Comparison of ENCODE assay signal across 16 mouse cellular contexts in genomic region chr11:50197500-50197899, GRCm38 (mm10).
"Had no signal": no experiment of that assay in that cellular context is flagged by ENCODE, and none has a peak within 500 bp of the region (broad histone marks: within the 10 kb centered on the region; RNA-seq: fewer than 3 reads in every experiment).

No protein-coding gene starts in this region.

- H3K4me1 ChIP-seq: midbrain, embryonic 12.5 days; midbrain, embryonic 15.5 days; neural tube, embryonic 13.5 days had no signal

- H3K4me3 ChIP-seq: left cerebral cortex, adult 2 months; midbrain, embryonic 12.5 days; midbrain, embryonic 15.5 days; neural tube, embryonic 13.5 days had no signal

- H3K27ac ChIP-seq: left cerebral cortex, adult 2 months; liver, embryonic 14.5 days; macrophage; midbrain, embryonic 12.5 days; midbrain, embryonic 15.5 days; neural tube, embryonic 13.5 days had no signal

- H3K9ac ChIP-seq: liver, embryonic 14.5 days; midbrain, embryonic 12.5 days; midbrain, embryonic 15.5 days; neural tube, embryonic 13.5 days had no signal

- H3K4me2 ChIP-seq: midbrain, embryonic 12.5 days; midbrain, embryonic 15.5 days; neural tube, embryonic 13.5 days had no signal

- ATAC-seq: midbrain, embryonic 15.5 days had no signal

- DNase-seq: kidney, adult 18-20 months; kidney, postnatal 14 days; layer of hippocampus, postnatal 36 days; lung, adult 2 months; lung, postnatal 14 days; retina, postnatal 1 day; right cerebral cortex, postnatal 25 days; thymus, adult 2 months; thymus, postnatal 14 days; thymus, postnatal 4 days had no signal

- H3K27me3 ChIP-seq: midbrain, embryonic 12.5 days; midbrain, embryonic 15.5 days; neural tube, embryonic 13.5 days had no signal

- H3K9me3 ChIP-seq: midbrain, embryonic 12.5 days; midbrain, embryonic 15.5 days; neural tube, embryonic 13.5 days had no signal
